Mouse (Mus musculus) limb, embryonic 12.5 days (tissue): ENCODE results near the gene Il17d. TPM values are rescaled to one million over a fixed set of nuclear protein-coding genes. Genes with fewer than 3 reads are reported as not detected.

ENCODE experiments used
- ATAC-seq: fragments of 200-750 bp; cut with Nextera tagmentation; 2 replicates; pipeline ENCODE4 v1.8.0; 2017; ENCODE audit warnings: low read depth, moderate TSS enrichment; ENCODE audit not compliant: insufficient number of reproducible peaks, insufficient read depth, low FRiP score, low TSS enrichment
- H3K27ac ChIP-seq: fragments of 300-500 bp; sonication (generic); 2 replicates; pipeline ENCODE4 v1.5.1; 2016; ENCODE audit warnings: mild to moderate bottlenecking, moderate library complexity
- H3K27me3 ChIP-seq: fragments of 300-500 bp; sonication (generic); 2 replicates; pipeline ENCODE4 v1.6.1; 2016; ENCODE audit warnings: mild to moderate bottlenecking, moderate library complexity
- H3K36me3 ChIP-seq: fragments of 300-500 bp; sonication (generic); 2 replicates; pipeline ENCODE4 v1.6.1; 2016; ENCODE audit warnings: mild to moderate bottlenecking, moderate library complexity
- H3K4me1 ChIP-seq: fragments of 300-500 bp; sonication (generic); replicated peaks from 2 replicates; pipeline ENCODE4 v1.6.1; 2016
- H3K4me2 ChIP-seq: fragments of 300-500 bp; sonication (generic); 2 replicates; pipeline ENCODE4 v1.6.1; 2016; ENCODE audit warnings: mild to moderate bottlenecking, moderate library complexity
- H3K4me3 ChIP-seq: fragments of 300-500 bp; sonication (generic); replicated peaks from 2 replicates; pipeline ENCODE4 v1.5.1; 2016; ENCODE audit warnings: mild to moderate bottlenecking
- H3K9ac ChIP-seq: fragments of 300-500 bp; sonication (generic); replicated peaks from 2 replicates; pipeline ENCODE4 v1.6.1; 2016; ENCODE audit warnings: mild to moderate bottlenecking, moderate library complexity
- H3K9me3 ChIP-seq: fragments of 300-500 bp; sonication (generic); 2 replicates; pipeline ENCODE4 v1.6.1; 2016; ENCODE audit warnings: mild to moderate bottlenecking, moderate library complexity
- WGBS: fragments of 180-500 bp; shearing (Covaris S2); methylation state at CpG from one replicate; pipeline ENCODE4 v1.1.7; 2016; 5-methylcytosine and 5-hydroxymethylcytosine counted together
- polyA plus RNA-seq: library from polyadenylated mRNA; unstranded; fragments of >200 nt; fragmentation: Nextera tagmentation; extraction: Ambion mirVana; gene quantifications from 2 replicates; pipeline ENCODE4 v1.2.1, GENCODE M21; 2016

Il17d gene
- polyA plus RNA-seq, 1 experiment from 2014 or later, result 3.5 TPM

GRCm38 (mm10) chr14:57554434-57554833 is 29.9 kb downstream of the Il17d start:
- no peaks in the 10 kb centered on the region for H3K9me3 ChIP-seq
- H3K4me3 ChIP-seq, result no peak overlapping the region
- no peak overlapping the region for H3K9ac ChIP-seq
- no peak overlapping the region for H3K27ac ChIP-seq
- no peak for ATAC-seq
- H3K27me3 ChIP-seq, result no peaks in the 10 kb centered on the region
- 85% methylated on average over 5 of the region's 5 CpGs for WGBS
- H3K4me1 ChIP-seq, result no peaks in the 10 kb centered on the region
- H3K36me3 ChIP-seq, result peaks cover 21% of the 10 kb centered on the region
- no peak overlapping the region for H3K4me2 ChIP-seq

- H3K27me3 ChIP-seq, result no peaks in the 10 kb centered on the region
- no peaks in the 10 kb centered on the region for H3K4me1 ChIP-seq
- no peaks in the 10 kb centered on the region for H3K9me3 ChIP-seq
- no peak overlapping the region for H3K27ac ChIP-seq
- H3K4me2 ChIP-seq, result no peak overlapping the region
- ATAC-seq, result no peak
- H3K9ac ChIP-seq, result no peak overlapping the region
- no peak overlapping the region for H3K4me3 ChIP-seq
- H3K36me3 ChIP-seq, result peaks cover 14% of the 10 kb centered on the region; the same call in 1 of the 2 replicates
- 88% methylated on average over 7 of the region's 7 CpGs for WGBS
These were observed 31.0 kb downstream of the Il17d start for GRCm38 (mm10) chr14:57555471-57556070.

GRCm38 (mm10) chr14:57556922-57557321 is 32.3 kb downstream of the Il17d start:
- Histone ChIP-seq H3K27ac (no peak overlapping the region), H3K9ac (no peak overlapping the region), H3K27me3 (no peaks in the 10 kb centered on the region), H3K36me3 (peaks cover 14% of the 10 kb centered on the region; the same call in 1 of the 2 replicates), H3K9me3 (no peaks in the 10 kb centered on the region), H3K4me2 (no peak overlapping the region), H3K4me3 (no peak overlapping the region), H3K4me1 (no peaks in the 10 kb centered on the region)
- ATAC-seq, result no peak
- WGBS, result 89% methylated on average over 1 of the region's 1 CpGs

GRCm38 (mm10) chr14:57565626-57566025 is 41.0 kb downstream of the Il17d start:
- Histone ChIP-seq H3K4me3 (no peak overlapping the region), H3K36me3 (peaks cover 14% of the 10 kb centered on the region; the same call in 1 of the 2 replicates), H3K27me3 (no peaks in the 10 kb centered on the region), H3K9me3 (no peaks in the 10 kb centered on the region), H3K27ac (no peak overlapping the region), H3K4me1 (peaks cover under 1% of the 10 kb centered on the region), H3K9ac (no peak overlapping the region), H3K4me2 (no peak overlapping the region)
- ATAC-seq, result no peak
- 91% methylated on average over 6 of the region's 6 CpGs for WGBS

GRCm38 (mm10) chr14:57571155-57572133 is 46.9 kb downstream of the Il17d start, which contains the start of gene Eef1akmt1:
Gene Eef1akmt1 (minus strand): TSS chr14:57571612.
- 10% methylated on average over 35 of the region's 35 CpGs for WGBS
- Histone ChIP-seq H3K27me3 (no peaks in the 10 kb centered on the region), H3K4me2 (peak within 1 kb of the TSS; percentile 61), H3K4me1 (peaks cover 4% of the 10 kb centered on the region), H3K9me3 (no peaks in the 10 kb centered on the region; the same call in 1 of the 2 replicates), H3K27ac (peak within 1 kb of the TSS; percentile 76; the same call in 1 of the 2 replicates), H3K9ac (peak within 1 kb of the TSS; percentile 65), H3K4me3 (peak within 1 kb of the TSS; percentile 61), H3K36me3 (peaks cover 10% of the 10 kb centered on the region)
- ATAC-seq, result peak; percentile 98

- Histone ChIP-seq H3K4me3 (no peak overlapping the region), H3K4me1 (peaks cover 4% of the 10 kb centered on the region), H3K9ac (no peak overlapping the region), H3K4me2 (no peak overlapping the region), H3K27me3 (no peaks in the 10 kb centered on the region), H3K9me3 (no peaks in the 10 kb centered on the region; the same call in 1 of the 2 replicates), H3K36me3 (peaks cover 19% of the 10 kb centered on the region), H3K27ac (no peak overlapping the region)
- no peak for ATAC-seq
- WGBS, result 86% methylated on average over 6 of the region's 6 CpGs
These were observed 50.4 kb downstream of the Il17d start for GRCm38 (mm10) chr14:57574792-57575587.

GRCm38 (mm10) chr14:57576364-57577060 is 51.9 kb downstream of the Il17d start:
- no peak for ATAC-seq
- no peaks in the 10 kb centered on the region; the same call in 1 of the 2 replicates for H3K9me3 ChIP-seq
- 95% methylated on average over 2 of the region's 2 CpGs for whole genome bisulfite sequencing
- peaks cover 25% of the 10 kb centered on the region for H3K36me3 ChIP-seq
- H3K27me3 ChIP-seq, result no peaks in the 10 kb centered on the region
- no peaks in the 10 kb centered on the region for H3K4me1 ChIP-seq
- no peak overlapping the region for H3K4me3 ChIP-seq
- no peak overlapping the region for H3K27ac ChIP-seq
- no peak overlapping the region for H3K4me2 ChIP-seq
- H3K9ac ChIP-seq, result no peak overlapping the region

- Histone ChIP-seq H3K9ac (no peak overlapping the region), H3K27ac (no peak overlapping the region), H3K27me3 (no peaks in the 10 kb centered on the region), H3K4me3 (no peak overlapping the region), H3K9me3 (no peaks in the 10 kb centered on the region), H3K4me2 (no peak overlapping the region), H3K36me3 (peaks cover 85% of the 10 kb centered on the region), H3K4me1 (no peaks in the 10 kb centered on the region)
- WGBS, result 98% methylated on average over 3 of the region's 3 CpGs
- ATAC-seq, result no peak
These were observed 67.3 kb downstream of the Il17d start for GRCm38 (mm10) chr14:57591830-57592229.
